Mouse (Mus musculus): ENCODE data around the gene Pde7b. TPM values are rescaled to one million over a fixed set of nuclear protein-coding genes. Genes with fewer than 3 reads are reported as not detected.

Pde7b gene
- polyA plus RNA-seq, 1 experiment from 2014 or later, result 1.3 TPM

GRCm38 (mm10) chr10:20495051-20495450, 229.8 kb downstream of the Pde7b start:
- Histone ChIP-seq H3K27me3 (replicated peaks; ENCODE audit: control insufficient read depth, insufficient read depth, low read length) (no peaks in the 10 kb centered on the region), H3K9ac (ENCODE audit: low read depth, low read length) (no peak overlapping the region), H3K27ac (ENCODE audit: low read depth, low read length) (no peak overlapping the region), H3K4me2 (no peak overlapping the region), H3K36me3 (ENCODE audit: control insufficient read depth, insufficient read depth, low read length) (no peaks in the 10 kb centered on the region), H3K9me3 (ENCODE audit: control insufficient read depth, low read length) (no peaks in the 10 kb centered on the region), H3K4me1 (replicated peaks; ENCODE audit: control insufficient read depth, insufficient read depth, low read length) (no peaks in the 10 kb centered on the region), H3K4me3 (ENCODE audit: low read depth, low read length) (no peak overlapping the region)
- 77% methylated on average over 4 of the region's 4 CpGs for WGBS
- no peak for ATAC-seq (replicated peaks; ENCODE audit: low FRiP score)
- no peak for DNase-seq (ENCODE audit: low spot score)

GRCm38 (mm10) chr10:20493826-20494455, 230.9 kb downstream of the Pde7b start:
- Histone ChIP-seq H3K4me3 (ENCODE audit: low read depth, low read length) (no peak overlapping the region), H3K4me2 (no peak overlapping the region), H3K27me3 (replicated peaks; ENCODE audit: control insufficient read depth, insufficient read depth, low read length) (no peaks in the 10 kb centered on the region), H3K4me1 (replicated peaks; ENCODE audit: control insufficient read depth, insufficient read depth, low read length) (no peaks in the 10 kb centered on the region), H3K9ac (ENCODE audit: low read depth, low read length) (no peak overlapping the region), H3K27ac (ENCODE audit: low read depth, low read length) (no peak overlapping the region), H3K9me3 (ENCODE audit: control insufficient read depth, low read length) (no peaks in the 10 kb centered on the region), H3K36me3 (ENCODE audit: control insufficient read depth, insufficient read depth, low read length) (no peaks in the 10 kb centered on the region)
- WGBS, result 74% methylated on average over 5 of the region's 5 CpGs
- no peak for ATAC-seq (replicated peaks; ENCODE audit: low FRiP score)
- no peak for DNase-seq (ENCODE audit: low spot score)

- Histone ChIP-seq H3K27me3 (replicated peaks; ENCODE audit: control insufficient read depth, insufficient read depth, low read length) (no peaks in the 10 kb centered on the region), H3K4me2 (no peak overlapping the region), H3K27ac (ENCODE audit: low read depth, low read length) (no peak overlapping the region), H3K9me3 (ENCODE audit: control insufficient read depth, low read length) (no peaks in the 10 kb centered on the region), H3K9ac (ENCODE audit: low read depth, low read length) (no peak overlapping the region), H3K4me3 (ENCODE audit: low read depth, low read length) (no peak overlapping the region), H3K4me1 (replicated peaks; ENCODE audit: control insufficient read depth, insufficient read depth, low read length) (no peaks in the 10 kb centered on the region), H3K36me3 (ENCODE audit: control insufficient read depth, insufficient read depth, low read length) (no peaks in the 10 kb centered on the region)
- ATAC-seq (replicated peaks; ENCODE audit: low FRiP score) (no peak), DNase-seq (ENCODE audit: low spot score) (no peak)
- WGBS, result 73% methylated on average over 11 of the region's 11 CpGs
These were observed 232.5 kb downstream of the Pde7b start for GRCm38 (mm10) chr10:20492216-20492964.

- H3K9ac ChIP-seq (ENCODE audit: low read depth, low read length), result no peak overlapping the region
- H3K4me1 ChIP-seq (replicated peaks; ENCODE audit: control insufficient read depth, insufficient read depth, low read length), result no peaks in the 10 kb centered on the region
- DNase-seq (ENCODE audit: low spot score), result no peak
- ATAC-seq (replicated peaks; ENCODE audit: low FRiP score), result no peak
- 46% methylated on average over 1 of the region's 1 CpGs for WGBS
- H3K27ac ChIP-seq (ENCODE audit: low read depth, low read length), result no peak overlapping the region
- H3K9me3 ChIP-seq (ENCODE audit: control insufficient read depth, low read length), result no peaks in the 10 kb centered on the region
- H3K4me2 ChIP-seq, result no peak overlapping the region
- H3K36me3 ChIP-seq (ENCODE audit: control insufficient read depth, insufficient read depth, low read length), result no peaks in the 10 kb centered on the region
- no peak overlapping the region for H3K4me3 ChIP-seq (ENCODE audit: low read depth, low read length)
- H3K27me3 ChIP-seq (replicated peaks; ENCODE audit: control insufficient read depth, insufficient read depth, low read length), result no peaks in the 10 kb centered on the region
These were observed 234.1 kb downstream of the Pde7b start for GRCm38 (mm10) chr10:20490775-20491174.

GRCm38 (mm10) chr10:20490281-20490680, 234.6 kb downstream of the Pde7b start:
- no peaks in the 10 kb centered on the region for H3K4me1 ChIP-seq (replicated peaks; ENCODE audit: control insufficient read depth, insufficient read depth, low read length)
- H3K27ac ChIP-seq (ENCODE audit: low read depth, low read length), result no peak overlapping the region
- H3K27me3 ChIP-seq (replicated peaks; ENCODE audit: control insufficient read depth, insufficient read depth, low read length), result no peaks in the 10 kb centered on the region
- H3K36me3 ChIP-seq (ENCODE audit: control insufficient read depth, insufficient read depth, low read length), result no peaks in the 10 kb centered on the region
- H3K4me3 ChIP-seq (ENCODE audit: low read depth, low read length), result no peak overlapping the region
- WGBS, result 75% methylated on average over 8 of the region's 8 CpGs
- no peak overlapping the region for H3K4me2 ChIP-seq
- H3K9me3 ChIP-seq (ENCODE audit: control insufficient read depth, low read length), result no peaks in the 10 kb centered on the region
- DNase-seq (ENCODE audit: low spot score) (no peak), ATAC-seq (replicated peaks; ENCODE audit: low FRiP score) (no peak)
- H3K9ac ChIP-seq (ENCODE audit: low read depth, low read length), result no peak overlapping the region

- Histone ChIP-seq H3K4me3 (ENCODE audit: low read depth, low read length) (no peak overlapping the region), H3K27me3 (replicated peaks; ENCODE audit: control insufficient read depth, insufficient read depth, low read length) (no peaks in the 10 kb centered on the region), H3K36me3 (ENCODE audit: control insufficient read depth, insufficient read depth, low read length) (no peaks in the 10 kb centered on the region), H3K9me3 (ENCODE audit: control insufficient read depth, low read length) (no peaks in the 10 kb centered on the region), H3K9ac (ENCODE audit: low read depth, low read length) (no peak overlapping the region), H3K4me1 (replicated peaks; ENCODE audit: control insufficient read depth, insufficient read depth, low read length) (no peaks in the 10 kb centered on the region), H3K27ac (ENCODE audit: low read depth, low read length) (no peak overlapping the region), H3K4me2 (no peak overlapping the region)
- DNase-seq (ENCODE audit: low spot score) (no peak), ATAC-seq (replicated peaks; ENCODE audit: low FRiP score) (no peak)
- 60% methylated on average over 19 of the region's 19 CpGs for WGBS
These were observed 238.2 kb downstream of the Pde7b start for GRCm38 (mm10) chr10:20486461-20487253.

GRCm38 (mm10) chr10:20485816-20486215, 239.1 kb downstream of the Pde7b start:
- H3K9ac ChIP-seq (ENCODE audit: low read depth, low read length), result no peak overlapping the region
- no peak for DNase-seq (ENCODE audit: low spot score)
- H3K4me3 ChIP-seq (ENCODE audit: low read depth, low read length), result no peak overlapping the region
- no peaks in the 10 kb centered on the region for H3K4me1 ChIP-seq (replicated peaks; ENCODE audit: control insufficient read depth, insufficient read depth, low read length)
- ATAC-seq (replicated peaks; ENCODE audit: low FRiP score), result no peak
- H3K4me2 ChIP-seq, result no peak overlapping the region
- H3K9me3 ChIP-seq (ENCODE audit: control insufficient read depth, low read length), result no peaks in the 10 kb centered on the region
- no peak overlapping the region for H3K27ac ChIP-seq (ENCODE audit: low read depth, low read length)
- H3K36me3 ChIP-seq (ENCODE audit: control insufficient read depth, insufficient read depth, low read length), result no peaks in the 10 kb centered on the region
- H3K27me3 ChIP-seq (replicated peaks; ENCODE audit: control insufficient read depth, insufficient read depth, low read length), result no peaks in the 10 kb centered on the region
- 62% methylated on average over 3 of the region's 3 CpGs for WGBS

- no peak overlapping the region for H3K4me3 ChIP-seq (ENCODE audit: low read depth, low read length)
- no peaks in the 10 kb centered on the region for H3K27me3 ChIP-seq (replicated peaks; ENCODE audit: control insufficient read depth, insufficient read depth, low read length)
- no peak overlapping the region for H3K4me2 ChIP-seq
- no peak for DNase-seq (ENCODE audit: low spot score)
- H3K36me3 ChIP-seq (ENCODE audit: control insufficient read depth, insufficient read depth, low read length), result no peaks in the 10 kb centered on the region
- no peaks in the 10 kb centered on the region for H3K9me3 ChIP-seq (ENCODE audit: control insufficient read depth, low read length)
- WGBS, result 65% methylated on average over 8 of the region's 8 CpGs
- no peak overlapping the region for H3K9ac ChIP-seq (ENCODE audit: low read depth, low read length)
- H3K4me1 ChIP-seq (replicated peaks; ENCODE audit: control insufficient read depth, insufficient read depth, low read length), result no peaks in the 10 kb centered on the region
- H3K27ac ChIP-seq (ENCODE audit: low read depth, low read length), result no peak overlapping the region
- ATAC-seq (replicated peaks; ENCODE audit: low FRiP score), result no peak
These were observed 245.4 kb downstream of the Pde7b start for GRCm38 (mm10) chr10:20479481-20479880.

All from liver, embryonic 11.5 days (tissue).